Mouse (Mus musculus) lung, postnatal 25 days (tissue): Measurements from ENCODE around the gene Atf7.

ENCODE experiments used
- DNase-seq: peaks from one replicate; pipeline ENCODE4 v3.0.0; 2022; ENCODE audit warnings: low spot score

The Atf7 gene

DNA sequence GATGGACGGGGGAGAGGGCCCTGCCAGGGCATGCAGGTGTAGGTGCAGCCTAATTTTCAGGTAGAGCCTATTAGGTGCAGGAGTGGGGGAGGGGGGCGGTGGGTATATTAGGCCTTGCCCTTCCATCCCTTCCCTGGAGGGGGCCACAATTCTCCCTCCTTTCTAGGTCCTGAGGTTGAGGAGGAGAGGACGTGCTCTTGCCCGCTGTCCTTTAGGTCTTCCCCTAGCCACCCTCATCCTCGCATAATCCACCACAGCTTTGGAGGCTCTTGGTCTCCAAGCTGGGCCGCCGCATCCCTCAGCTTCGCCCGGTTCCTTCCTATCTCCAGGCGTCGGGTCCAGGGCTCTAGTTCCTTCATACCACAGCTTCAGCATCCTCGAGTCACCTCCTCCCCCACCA lies 109.0 kb downstream of the Atf7 start:
- DNase-seq = no peak

DNA sequence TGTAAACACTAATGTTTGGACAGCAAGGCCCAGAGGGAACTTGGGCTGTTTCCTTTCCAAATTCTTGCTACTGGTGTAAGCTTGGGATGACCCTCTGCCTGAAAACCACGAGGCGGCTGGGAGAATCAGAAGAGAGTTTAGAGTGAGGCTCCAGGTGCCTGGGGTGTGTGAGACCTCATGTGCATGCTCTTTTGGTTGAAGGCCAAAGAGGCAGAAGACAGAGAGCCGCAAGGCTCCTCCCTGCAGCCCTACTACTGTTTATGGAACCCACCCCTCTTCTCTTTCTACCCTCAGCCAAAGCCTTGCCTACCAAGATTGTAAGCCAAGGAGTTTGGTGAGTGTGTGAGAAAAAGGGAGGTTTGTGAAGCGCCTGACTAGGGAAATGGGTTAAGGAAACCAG lies 109.5 kb downstream of the Atf7 start:
- no peak for DNase-seq

- no peak for DNase-seq
Measured at GRCm38 (mm10) chr15:102515261-102515660, 110.0 kb downstream of the Atf7 start.

DNA sequence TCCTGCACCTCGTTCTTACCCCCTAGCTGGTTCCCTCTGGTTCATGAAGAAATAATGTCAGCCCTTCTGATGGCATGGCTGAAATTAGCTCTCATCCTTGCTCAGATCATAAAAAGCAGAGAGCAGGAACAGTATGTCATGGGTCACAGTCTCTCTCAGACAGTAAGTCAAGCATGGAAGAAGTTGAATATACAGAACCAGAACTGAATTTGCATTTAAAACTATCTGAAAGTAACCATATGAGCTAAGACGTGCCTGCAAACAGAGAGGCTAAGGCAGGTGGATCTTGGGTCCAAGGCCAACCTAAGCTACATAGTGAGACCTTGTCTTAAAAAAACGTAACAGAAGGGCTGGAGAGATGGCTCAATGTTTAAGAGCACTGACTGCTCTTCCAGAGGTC lies 112.3 kb downstream of the Atf7 start:
- no peak for DNase-seq

- DNase-seq = no peak
Measured at GRCm38 (mm10) chr15:102512471-102512870, 112.8 kb downstream of the Atf7 start.

GRCm38 (mm10) chr15:102512010-102512409 lies 113.3 kb downstream of the Atf7 start:
- DNase-seq = no peak

DNA sequence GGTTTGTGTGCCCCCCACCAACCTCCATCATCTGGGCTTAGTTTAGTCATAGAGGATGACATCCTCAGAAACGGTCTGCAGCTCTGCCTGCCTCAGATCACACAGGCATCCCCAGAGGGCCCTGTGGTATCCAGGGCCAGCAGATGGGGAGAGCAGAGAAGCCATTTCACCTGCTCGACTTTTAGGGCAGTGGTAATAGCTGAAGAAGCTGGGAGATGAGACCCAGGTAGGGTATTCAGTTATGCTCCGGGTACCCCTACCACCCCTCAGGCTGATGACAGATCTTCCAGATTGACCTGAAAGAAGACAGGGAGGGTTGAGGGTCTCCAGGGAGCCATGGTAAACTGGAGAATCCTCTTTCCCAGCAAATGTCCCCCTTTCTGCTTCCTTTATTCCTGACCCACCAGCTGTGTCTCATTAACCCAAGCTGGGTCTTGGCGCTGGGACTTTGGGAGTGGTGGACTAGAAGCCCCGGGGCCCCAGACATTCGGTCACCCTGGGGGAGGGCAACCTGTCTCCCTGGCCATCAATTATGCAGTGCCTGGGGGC lies 113.9 kb downstream of the Atf7 start:
- no peak for DNase-seq

DNA sequence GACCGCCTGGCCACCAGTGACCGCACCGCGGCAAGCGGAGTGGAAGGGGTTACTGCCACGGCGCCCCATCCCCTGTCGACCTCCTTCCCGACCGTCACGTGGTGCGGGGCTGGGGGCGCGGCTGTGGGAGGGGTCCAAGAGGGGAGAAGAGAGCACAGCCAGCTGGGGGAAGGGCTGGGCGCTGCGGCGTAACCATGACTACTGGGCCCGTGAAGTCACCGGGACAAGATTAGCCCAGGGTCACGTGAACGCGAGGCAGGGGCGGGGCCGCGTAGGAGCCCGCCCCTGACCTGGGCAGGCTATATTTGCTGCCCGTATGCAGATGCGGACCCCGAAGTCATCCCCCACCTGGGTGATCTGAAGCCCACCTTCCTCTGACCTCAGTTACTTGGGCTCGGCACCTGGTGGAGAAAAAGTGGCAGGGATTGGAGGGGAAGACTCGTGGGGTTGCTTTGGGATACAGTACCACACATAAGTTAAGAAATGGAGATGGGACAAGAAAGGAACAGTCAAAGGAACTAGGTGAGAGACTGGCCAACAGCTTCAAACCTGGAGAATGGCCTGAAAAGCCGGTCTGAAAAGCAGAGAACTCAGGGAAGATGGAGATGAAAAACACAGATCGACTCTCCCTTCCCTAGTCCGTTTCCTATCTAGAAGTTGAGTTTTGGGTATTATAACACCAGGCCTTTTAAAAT lies 114.5 kb downstream of the Atf7 start:
- peak; percentile 80 for DNase-seq

DNA sequence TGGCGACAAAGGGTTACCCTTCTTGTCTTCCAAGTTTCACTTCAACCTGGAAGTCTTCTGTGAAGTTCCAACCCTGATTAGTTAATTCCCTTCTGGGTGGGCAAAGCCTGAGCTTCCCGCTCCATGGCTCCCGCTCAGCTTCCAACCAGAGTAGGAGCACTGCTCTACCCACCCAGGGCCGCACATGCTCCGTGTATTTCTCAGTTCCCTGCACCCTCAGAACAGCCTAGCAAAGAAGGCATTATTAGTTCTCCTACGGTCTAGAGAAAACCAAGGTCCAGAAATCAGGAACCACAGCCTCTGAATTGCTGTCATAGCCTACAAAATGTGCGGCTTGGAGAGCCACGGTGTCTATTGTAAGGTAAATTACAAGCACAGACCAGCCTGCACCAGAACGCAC lies 115.2 kb downstream of the Atf7 start:
- no peak for DNase-seq

- no peak for DNase-seq
Measured at GRCm38 (mm10) chr15:102508336-102508735, 116.9 kb downstream of the Atf7 start.

DNA sequence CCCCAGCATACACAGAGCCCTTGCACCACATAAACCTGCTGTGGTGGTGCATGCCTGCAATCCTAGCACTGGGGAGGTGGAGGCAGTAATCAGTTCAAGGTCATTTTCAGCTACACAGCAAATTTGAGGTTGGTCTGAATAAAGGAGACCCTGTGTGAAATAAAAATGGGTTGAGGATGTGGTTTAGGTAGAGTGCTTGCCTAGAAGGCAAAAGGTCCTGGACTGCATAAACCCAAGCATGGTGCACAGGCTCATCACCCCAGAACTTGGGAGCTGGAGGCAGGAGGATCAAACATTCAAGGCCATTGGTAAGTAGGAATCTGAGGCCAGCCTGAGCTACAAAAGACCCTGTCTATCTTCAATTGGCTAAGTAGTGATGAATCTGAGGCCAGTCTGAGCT lies 117.7 kb downstream of the Atf7 start:
- DNase-seq = no peak

GRCm38 (mm10) chr15:102506864-102507263 lies 118.4 kb downstream of the Atf7 start:
- DNase-seq = no peak

DNA sequence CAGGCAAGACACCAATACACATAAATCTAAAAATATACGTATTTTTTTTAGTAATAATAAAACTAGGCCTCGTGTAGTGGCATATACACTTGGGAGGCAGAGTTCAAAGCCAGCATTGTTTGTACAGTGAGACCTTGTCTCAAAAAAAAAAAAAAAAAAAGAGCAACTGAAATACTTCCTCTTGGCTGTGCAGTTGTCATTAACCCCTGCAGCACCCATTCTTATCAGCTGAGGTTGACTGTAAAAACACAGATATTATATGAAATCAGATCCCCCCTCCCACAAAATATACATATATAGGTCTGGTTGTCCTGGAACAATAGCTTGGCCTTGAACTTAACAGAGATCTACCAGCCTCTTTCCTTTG lies 118.8 kb downstream of the Atf7 start:
- no peak for DNase-seq

- DNase-seq = no peak
Measured at GRCm38 (mm10) chr15:102505770-102506463, 119.3 kb downstream of the Atf7 start.

GRCm38 (mm10) chr15:102505073-102505769 lies 120.0 kb downstream of the Atf7 start:
- no peak for DNase-seq

GRCm38 (mm10) chr15:102503924-102504782 lies 121.1 kb downstream of the Atf7 start:
- DNase-seq = no peak

DNA sequence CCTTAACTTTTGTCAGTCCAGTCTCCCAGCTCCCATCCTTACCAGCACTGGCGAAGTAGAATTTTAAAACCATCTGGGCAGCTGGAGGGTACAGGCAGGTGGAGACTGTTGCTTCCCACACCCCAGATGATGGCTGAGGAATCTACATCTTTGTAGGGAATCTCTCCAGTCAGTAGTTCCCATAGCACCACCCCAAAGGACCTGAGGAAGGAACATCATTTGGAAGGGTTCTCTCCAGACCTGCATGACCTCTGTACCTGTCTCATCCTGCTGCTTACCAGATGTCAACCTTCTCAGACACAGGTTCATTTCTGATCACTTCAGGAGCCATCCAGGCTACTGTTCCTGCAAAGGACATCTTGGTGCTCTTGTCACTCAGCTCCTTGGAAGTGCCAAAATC lies 121.8 kb downstream of the Atf7 start, which contains the start of gene Gm10337:
TSS of gene Gm10337 (plus strand) at position 276 of the 400 bp plus-strand sequence.
- no peak for DNase-seq

GRCm38 (mm10) chr15:102502254-102502840 lies 122.9 kb downstream of the Atf7 start:
- DNase-seq = no peak

DNA sequence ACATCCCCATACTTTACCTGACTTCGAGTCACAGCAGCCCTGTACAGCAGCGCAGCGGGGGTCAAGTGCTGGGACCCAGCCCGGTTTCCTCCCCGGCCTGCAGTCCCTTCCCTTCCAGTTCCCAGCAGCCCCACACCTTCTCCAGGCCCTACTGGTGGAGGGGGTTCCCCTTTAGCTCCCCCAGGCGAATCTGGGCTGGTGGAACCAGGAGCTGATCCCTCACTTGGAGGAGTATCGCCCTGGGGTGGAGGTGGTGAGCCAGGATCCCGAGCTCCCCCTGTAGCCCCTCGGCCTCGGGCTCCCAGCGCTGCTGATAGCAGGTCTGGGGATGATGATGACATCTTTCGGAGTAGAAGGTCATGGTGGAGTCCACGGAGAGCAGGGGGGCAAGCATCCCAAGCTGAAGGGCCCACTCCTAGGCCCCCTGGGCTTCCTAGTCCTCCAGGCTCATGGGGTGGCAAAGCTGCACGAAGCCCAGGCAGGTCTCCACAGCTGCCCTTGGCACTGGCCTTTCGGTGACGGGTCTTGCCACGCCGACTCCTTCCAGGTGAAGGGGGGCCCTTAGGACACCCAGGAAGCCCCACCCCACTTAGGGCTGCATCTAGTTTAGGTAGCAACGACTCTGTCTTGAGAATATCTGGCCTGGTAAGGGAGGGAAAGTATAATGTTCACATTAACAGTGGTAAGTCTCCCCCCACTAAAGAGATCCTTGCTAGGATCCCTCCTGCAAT lies 124.0 kb downstream of the Atf7 start:
- no peak for DNase-seq

DNA sequence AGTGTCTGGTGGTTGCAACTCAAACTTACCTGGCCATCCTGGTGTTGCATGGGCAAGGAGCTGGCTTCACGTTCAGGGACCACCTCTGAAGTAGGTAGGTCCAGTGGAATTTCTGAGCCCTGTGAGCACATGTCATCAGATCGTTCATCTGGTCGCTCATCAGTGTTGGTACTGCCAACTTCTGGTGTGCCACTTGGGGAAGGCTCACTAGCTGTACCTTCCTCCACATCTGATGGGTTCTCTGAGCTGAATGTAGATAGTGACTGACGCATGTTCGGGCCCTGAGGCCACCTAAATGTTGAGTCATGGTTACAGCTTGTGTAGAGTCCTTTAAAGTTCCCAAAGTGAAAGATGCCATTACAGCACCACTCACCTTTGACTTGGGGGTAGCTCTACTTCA lies 124.8 kb downstream of the Atf7 start:
- no peak for DNase-seq

DNA sequence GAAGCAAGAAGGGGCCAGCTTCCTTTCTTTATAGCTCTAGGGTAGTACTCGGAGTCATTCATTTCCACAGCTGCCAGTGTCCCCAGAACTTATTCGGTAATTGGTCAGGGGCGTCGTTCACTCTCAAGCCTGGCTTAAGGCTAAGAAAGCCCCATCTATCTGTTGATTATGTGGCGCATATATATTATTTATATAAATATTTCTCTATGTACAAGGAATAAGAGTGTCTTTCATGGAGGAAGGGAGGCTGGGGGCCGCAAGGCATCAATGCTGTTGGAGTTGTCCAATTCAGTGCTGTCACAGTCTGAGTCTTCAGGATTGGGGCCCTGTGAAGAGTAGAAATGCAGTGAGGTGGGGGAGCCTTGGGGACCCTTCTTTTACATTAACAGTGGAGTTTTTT lies 125.4 kb downstream of the Atf7 start:
- no peak for DNase-seq
